Mouse (Mus musculus) hindbrain, embryonic 13.5 days (tissue): ENCODE results near the gene Prkcb. TPM values are rescaled to one million over a fixed set of nuclear protein-coding genes. Genes with fewer than 3 reads are reported as not detected.

ENCODE experiments used
- ATAC-seq: fragments of 200-750 bp; cut with Nextera tagmentation; 2 replicates; pipeline ENCODE4 v1.8.0; 2017; ENCODE audit warnings: moderate TSS enrichment; ENCODE audit not compliant: low FRiP score
- H3K27ac ChIP-seq: fragments of 300-500 bp; sonication (generic); 2 replicates; pipeline ENCODE4 v1.5.1; 2015; ENCODE audit warnings: inconsistent platforms, mild to moderate bottlenecking, moderate library complexity
- H3K27me3 ChIP-seq: fragments of 300-500 bp; sonication (generic); 2 replicates; pipeline ENCODE4 v1.6.1; 2015; ENCODE audit warnings: mild to moderate bottlenecking, inconsistent platforms
- H3K36me3 ChIP-seq: fragments of 300-500 bp; sonication (generic); 2 replicates; pipeline ENCODE4 v1.6.1; 2015; ENCODE audit warnings: mild to moderate bottlenecking, inconsistent platforms
- H3K4me1 ChIP-seq: fragments of 300-500 bp; sonication (generic); replicated peaks from 2 replicates; pipeline ENCODE4 v1.6.1; 2015; ENCODE audit warnings: inconsistent platforms
- H3K4me2 ChIP-seq: fragments of 300-500 bp; sonication (generic); 2 replicates; pipeline ENCODE4 v1.6.1; 2015; ENCODE audit warnings: inconsistent platforms, mild to moderate bottlenecking, moderate library complexity
- H3K4me3 ChIP-seq: fragments of 300-500 bp; sonication (generic); 2 replicates; pipeline ENCODE4 v1.5.1; 2015; ENCODE audit warnings: mild to moderate bottlenecking, inconsistent platforms
- H3K9ac ChIP-seq: fragments of 300-500 bp; sonication (generic); 2 replicates; pipeline ENCODE4 v1.6.1; 2015; ENCODE audit warnings: mild to moderate bottlenecking, inconsistent platforms
- H3K9me3 ChIP-seq: fragments of 300-500 bp; sonication (generic); 2 replicates; pipeline ENCODE4 v1.6.1; 2016; ENCODE audit warnings: inconsistent platforms
- WGBS: fragments of 180-500 bp; shearing (Covaris S2); methylation state at CpG from one replicate; pipeline ENCODE4 v1.1.7; 2015; 5-methylcytosine and 5-hydroxymethylcytosine counted together
- polyA plus RNA-seq: library from polyadenylated mRNA; unstranded; fragments of >200 nt; fragmentation: Nextera tagmentation; extraction: Ambion mirVana; gene quantifications from 2 replicates; pipeline ENCODE4 v1.2.1, GENCODE M21; 2015

The Prkcb gene
- polyA plus RNA-seq, 1 experiment from 2014 or later, result 58.1 TPM

DNA sequence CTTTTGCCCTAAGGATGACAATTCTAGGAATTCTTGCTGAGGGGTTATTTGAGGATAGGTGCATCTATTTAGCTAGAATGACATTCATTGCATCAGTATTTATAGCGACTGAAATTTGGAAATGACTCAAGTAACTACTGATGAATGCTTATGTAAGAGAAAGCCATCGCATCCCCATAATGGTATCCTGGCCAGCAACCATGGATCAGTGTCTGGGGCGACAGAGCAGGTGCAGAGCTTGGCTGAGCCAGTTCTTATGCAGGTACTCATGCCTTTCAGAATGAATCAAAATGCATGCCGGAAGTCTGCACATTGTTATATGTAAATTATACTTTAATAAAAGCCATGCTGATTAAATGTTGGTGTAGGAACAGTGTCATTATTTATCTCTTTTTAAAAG is 143.8 kb downstream of the Prkcb start:
- Histone ChIP-seq H3K27ac (no peak overlapping the region), H3K27me3 (no peaks in the 10 kb centered on the region), H3K4me3 (no peak overlapping the region), H3K4me1 (peaks cover 12% of the 10 kb centered on the region), H3K9me3 (no peaks in the 10 kb centered on the region), H3K36me3 (no peaks in the 10 kb centered on the region), H3K9ac (no peak overlapping the region), H3K4me2 (no peak overlapping the region)
- 86% methylated on average over 4 of the region's 4 CpGs for WGBS
- no peak for ATAC-seq

GRCm38 (mm10) chr7:122433377-122433776 is 144.8 kb downstream of the Prkcb start:
- H3K4me2 ChIP-seq, result no peak overlapping the region
- no peaks in the 10 kb centered on the region for H3K9me3 ChIP-seq
- 93% methylated on average over 5 of the region's 5 CpGs for WGBS
- no peaks in the 10 kb centered on the region for H3K36me3 ChIP-seq
- no peak overlapping the region for H3K4me3 ChIP-seq
- no peaks in the 10 kb centered on the region for H3K27me3 ChIP-seq
- no peak overlapping the region for H3K9ac ChIP-seq
- ATAC-seq, result no peak
- H3K4me1 ChIP-seq, result peaks cover 12% of the 10 kb centered on the region
- no peak overlapping the region for H3K27ac ChIP-seq

DNA sequence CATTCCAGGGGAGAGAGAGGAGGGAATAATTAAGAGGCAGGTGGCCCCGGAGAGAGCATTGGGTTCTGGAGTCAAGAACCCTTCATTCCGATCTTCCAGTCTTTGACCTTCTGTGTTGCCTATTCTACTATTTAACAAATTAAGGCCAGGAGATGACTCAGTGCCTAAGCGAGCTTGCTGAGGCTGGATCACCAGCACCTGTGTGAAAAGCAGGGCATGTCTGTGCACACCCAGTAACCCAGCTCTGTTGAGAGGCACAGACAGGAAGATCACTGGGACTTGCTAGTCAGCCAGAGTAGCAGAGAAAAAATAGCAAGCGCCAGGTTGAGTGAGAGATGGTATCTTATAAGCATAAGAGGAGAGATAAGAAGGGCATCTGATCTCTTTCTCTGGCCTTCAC is 146.4 kb downstream of the Prkcb start:
- H3K9me3 ChIP-seq, result no peaks in the 10 kb centered on the region
- H3K4me2 ChIP-seq, result no peak overlapping the region
- no peak overlapping the region for H3K9ac ChIP-seq
- H3K27me3 ChIP-seq, result no peaks in the 10 kb centered on the region
- H3K4me3 ChIP-seq, result no peak overlapping the region
- H3K36me3 ChIP-seq, result no peaks in the 10 kb centered on the region
- 91% methylated on average over 4 of the region's 4 CpGs for WGBS
- H3K4me1 ChIP-seq, result peaks cover 12% of the 10 kb centered on the region
- no peak for ATAC-seq
- 0 out of 2 replicates have a peak overlapping the region, but pooled peaks have one; percentile 23 for H3K27ac ChIP-seq

DNA sequence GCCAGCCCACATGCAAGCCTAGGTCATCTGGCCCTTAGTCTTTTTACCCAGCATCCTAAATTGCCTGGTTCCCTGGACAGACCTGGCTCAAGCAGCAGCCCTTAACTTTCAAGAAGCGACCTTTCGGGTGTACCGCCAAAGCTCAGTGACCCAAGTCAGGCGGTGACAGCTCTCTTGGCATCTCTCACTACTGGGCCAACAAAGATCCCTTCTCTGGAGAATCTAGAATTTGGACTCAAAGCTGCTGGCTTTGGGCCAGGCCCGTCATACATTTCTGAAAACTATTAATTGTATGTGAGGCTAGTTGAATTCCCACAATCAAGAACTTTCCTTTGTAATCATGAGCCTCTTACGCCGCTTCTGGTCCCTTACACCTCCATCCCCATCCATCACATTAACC is 147.0 kb downstream of the Prkcb start:
- ATAC-seq, result no peak
- H3K4me3 ChIP-seq, result no peak overlapping the region
- H3K9ac ChIP-seq, result no peak overlapping the region
- no peak overlapping the region for H3K4me2 ChIP-seq
- H3K36me3 ChIP-seq, result no peaks in the 10 kb centered on the region
- H3K9me3 ChIP-seq, result no peaks in the 10 kb centered on the region
- WGBS, result 92% methylated on average over 7 of the region's 7 CpGs
- H3K27ac ChIP-seq, result peak overlapping the region; percentile 35; the same call in 1 of the 2 replicates
- H3K27me3 ChIP-seq, result no peaks in the 10 kb centered on the region
- peaks cover 12% of the 10 kb centered on the region for H3K4me1 ChIP-seq

DNA sequence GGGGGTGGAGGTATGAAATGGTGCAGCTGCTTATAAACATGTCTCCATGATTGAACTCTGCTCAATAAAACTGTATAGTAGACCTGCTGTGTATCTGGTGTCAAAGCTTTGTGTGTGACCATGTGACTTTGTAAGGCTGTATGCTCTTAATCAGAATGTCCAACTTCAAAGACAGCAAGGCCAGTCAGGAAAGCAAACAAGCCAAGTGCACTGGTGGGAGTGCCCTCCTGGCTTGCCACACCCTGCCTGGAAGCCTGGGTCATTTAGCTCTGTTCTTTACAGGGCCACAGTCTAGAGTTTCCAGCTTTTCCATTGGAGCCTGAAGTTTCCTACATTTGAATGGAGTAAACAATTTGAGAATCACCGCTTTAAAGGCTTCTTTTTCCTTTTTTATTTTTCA is 148.8 kb downstream of the Prkcb start:
- peaks cover 12% of the 10 kb centered on the region for H3K4me1 ChIP-seq
- ATAC-seq, result no peak
- H3K4me3 ChIP-seq, result no peak overlapping the region
- H3K9ac ChIP-seq, result no peak overlapping the region
- H3K27me3 ChIP-seq, result no peaks in the 10 kb centered on the region
- H3K9me3 ChIP-seq, result no peaks in the 10 kb centered on the region
- 97% methylated on average over 1 of the region's 1 CpGs for WGBS
- H3K4me2 ChIP-seq, result no peak overlapping the region
- H3K36me3 ChIP-seq, result no peaks in the 10 kb centered on the region
- H3K27ac ChIP-seq, result no peak overlapping the region

- no peaks in the 10 kb centered on the region for H3K36me3 ChIP-seq
- H3K27ac ChIP-seq, result no peak overlapping the region
- 0 out of 2 replicates have a peak, but pooled peaks cover 3% of the 10 kb centered on the region for H3K9me3 ChIP-seq
- no peak overlapping the region for H3K4me3 ChIP-seq
- no peaks in the 10 kb centered on the region for H3K27me3 ChIP-seq
- ATAC-seq, result no peak
- H3K9ac ChIP-seq, result no peak overlapping the region
- 62% methylated on average over 6 of the region's 6 CpGs for WGBS
- no peaks in the 10 kb centered on the region for H3K4me1 ChIP-seq
- H3K4me2 ChIP-seq, result no peak overlapping the region
Measured at GRCm38 (mm10) chr7:122445056-122445455, 156.5 kb downstream of the Prkcb start.

DNA sequence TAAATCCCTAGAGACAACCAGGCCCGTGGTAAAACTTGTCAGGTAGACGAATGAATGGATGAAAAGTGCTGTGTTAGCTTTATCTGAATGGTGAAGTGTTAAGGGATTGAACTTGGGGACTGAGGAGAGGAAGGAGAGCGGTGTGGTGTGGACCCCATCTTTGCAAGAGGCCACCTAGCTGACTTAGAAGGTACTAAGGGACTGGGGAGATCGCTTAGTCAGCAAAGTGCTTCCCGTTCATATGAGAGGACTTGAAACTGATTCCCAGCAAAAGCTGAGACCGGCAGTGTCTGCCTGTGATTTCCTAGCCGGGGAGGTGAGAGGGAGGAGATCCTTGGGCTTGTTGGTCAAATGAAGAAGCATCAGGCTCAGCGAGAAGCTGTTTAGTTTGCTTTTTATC is 164.1 kb downstream of the Prkcb start:
- H3K4me2 ChIP-seq, result no peak overlapping the region
- H3K36me3 ChIP-seq, result no peaks in the 10 kb centered on the region
- peaks cover 7% of the 10 kb centered on the region for H3K4me1 ChIP-seq
- H3K27ac ChIP-seq, result no peak overlapping the region
- no peaks in the 10 kb centered on the region for H3K27me3 ChIP-seq
- 70% methylated on average over 8 of the region's 8 CpGs for WGBS
- ATAC-seq, result no peak
- H3K9me3 ChIP-seq, result no peaks in the 10 kb centered on the region
- H3K4me3 ChIP-seq, result no peak overlapping the region
- no peak overlapping the region for H3K9ac ChIP-seq

- Histone ChIP-seq H3K4me1 (no peaks in the 10 kb centered on the region), H3K9ac (no peak overlapping the region), H3K4me3 (no peak overlapping the region), H3K27ac (no peak overlapping the region), H3K9me3 (no peaks in the 10 kb centered on the region), H3K36me3 (no peaks in the 10 kb centered on the region), H3K4me2 (no peak overlapping the region), H3K27me3 (0 out of 2 replicates have a peak, but pooled peaks cover 10% of the 10 kb centered on the region)
- peak; percentile 54; the same call in 1 of the 2 replicates for ATAC-seq
- 77% methylated on average over 9 of the region's 9 CpGs for WGBS
Measured at GRCm38 (mm10) chr7:122459203-122459965, 170.8 kb downstream of the Prkcb start.

GRCm38 (mm10) chr7:122460020-122460419 is 171.5 kb downstream of the Prkcb start:
- Histone ChIP-seq H3K4me2 (no peak overlapping the region), H3K36me3 (no peaks in the 10 kb centered on the region), H3K27me3 (0 out of 2 replicates have a peak, but pooled peaks cover 10% of the 10 kb centered on the region), H3K4me1 (no peaks in the 10 kb centered on the region), H3K4me3 (no peak overlapping the region), H3K27ac (no peak overlapping the region), H3K9me3 (no peaks in the 10 kb centered on the region), H3K9ac (no peak overlapping the region)
- WGBS, result 58% methylated on average over 2 of the region's 2 CpGs
- peak; percentile 63; the same call in 1 of the 2 replicates for ATAC-seq

GRCm38 (mm10) chr7:122465823-122466549 is 177.4 kb downstream of the Prkcb start:
- Histone ChIP-seq H3K36me3 (no peaks in the 10 kb centered on the region), H3K27ac (no peak overlapping the region), H3K4me1 (no peaks in the 10 kb centered on the region), H3K9me3 (no peaks in the 10 kb centered on the region), H3K9ac (no peak overlapping the region; the same call in 1 of the 2 replicates), H3K4me2 (no peak overlapping the region), H3K4me3 (no peak overlapping the region), H3K27me3 (0 out of 2 replicates have a peak, but pooled peaks cover 10% of the 10 kb centered on the region)
- WGBS, result 56% methylated on average over 8 of the region's 8 CpGs
- ATAC-seq, result no peak

DNA sequence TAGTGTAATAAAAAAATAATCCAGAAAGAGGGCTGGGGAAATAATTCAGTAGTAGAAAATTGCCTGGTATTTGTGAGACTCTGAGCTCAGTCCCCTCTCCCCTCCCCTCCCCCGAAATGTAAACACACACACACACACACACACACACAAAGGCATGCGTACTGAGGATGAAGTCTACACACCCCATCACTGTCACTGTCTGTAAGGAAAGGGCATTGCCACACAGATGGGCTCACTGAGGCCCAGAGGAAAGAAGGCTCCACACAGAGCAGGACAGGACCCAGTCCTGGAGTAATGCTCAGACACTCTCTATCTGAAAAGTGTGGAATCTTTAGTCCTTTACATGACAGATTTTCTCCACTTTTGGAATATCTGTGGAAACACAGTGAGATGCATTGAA is 178.2 kb downstream of the Prkcb start:
- Histone ChIP-seq H3K9me3 (no peaks in the 10 kb centered on the region), H3K27ac (no peak overlapping the region), H3K27me3 (0 out of 2 replicates have a peak, but pooled peaks cover 9% of the 10 kb centered on the region), H3K4me3 (no peak overlapping the region), H3K36me3 (no peaks in the 10 kb centered on the region), H3K4me1 (no peaks in the 10 kb centered on the region), H3K9ac (no peak overlapping the region), H3K4me2 (no peak overlapping the region)
- 79% methylated on average over 2 of the region's 2 CpGs for WGBS
- ATAC-seq, result no peak

DNA sequence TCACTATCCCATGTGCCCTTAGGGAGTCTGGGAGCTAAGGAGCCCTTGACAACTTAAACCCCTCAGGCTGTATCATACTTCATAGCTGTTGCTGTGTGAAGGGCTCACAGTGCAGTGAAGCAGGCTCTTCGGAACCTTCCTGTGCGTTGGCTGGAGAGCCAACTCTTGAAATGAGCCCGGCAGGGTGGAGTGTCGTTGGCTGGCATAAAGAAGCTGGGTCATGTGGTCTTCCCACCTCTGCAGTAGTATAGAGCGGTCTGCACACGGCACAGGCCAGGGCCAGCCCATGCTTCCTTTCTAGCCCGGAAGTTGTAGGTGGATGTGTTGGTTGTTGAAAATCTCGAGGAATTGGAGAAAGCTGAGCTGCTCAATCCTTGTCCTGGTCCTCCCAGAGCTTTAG is 179.3 kb downstream of the Prkcb start:
- no peak for ATAC-seq
- H3K27ac ChIP-seq, result no peak overlapping the region
- H3K4me1 ChIP-seq, result no peaks in the 10 kb centered on the region

More for the DNA sequence above, 179.3 kb downstream of the Prkcb start:
- H3K9me3 ChIP-seq, result no peaks in the 10 kb centered on the region
- H3K36me3 ChIP-seq, result no peaks in the 10 kb centered on the region
- H3K4me2 ChIP-seq, result no peak overlapping the region
- H3K27me3 ChIP-seq, result 0 out of 2 replicates have a peak, but pooled peaks cover 9% of the 10 kb centered on the region
- WGBS, result 87% methylated on average over 8 of the region's 8 CpGs
- H3K4me3 ChIP-seq, result no peak overlapping the region
- no peak overlapping the region for H3K9ac ChIP-seq
